Mouse (Mus musculus) ES-Bruce4 (cell line): Measurements from ENCODE around the gene Xpo4.

Source experiments
- CTCF ChIP-seq: IDR thresholded peaks from one replicate; pipeline ENCODE4 v1.8.1; 2011; ENCODE audit warnings: low read depth, low read length
- EP300 ChIP-seq: IDR thresholded peaks from 2 replicates; pipeline ENCODE4 v1.6.1; 2011; ENCODE audit warnings: low read depth, low read length; ENCODE audit not compliant: insufficient read depth
- POLR2A ChIP-seq: IDR thresholded peaks from one replicate; pipeline ENCODE4 v1.8.1; 2011; ENCODE audit warnings: low read length; ENCODE audit not compliant: insufficient read depth

DNA sequence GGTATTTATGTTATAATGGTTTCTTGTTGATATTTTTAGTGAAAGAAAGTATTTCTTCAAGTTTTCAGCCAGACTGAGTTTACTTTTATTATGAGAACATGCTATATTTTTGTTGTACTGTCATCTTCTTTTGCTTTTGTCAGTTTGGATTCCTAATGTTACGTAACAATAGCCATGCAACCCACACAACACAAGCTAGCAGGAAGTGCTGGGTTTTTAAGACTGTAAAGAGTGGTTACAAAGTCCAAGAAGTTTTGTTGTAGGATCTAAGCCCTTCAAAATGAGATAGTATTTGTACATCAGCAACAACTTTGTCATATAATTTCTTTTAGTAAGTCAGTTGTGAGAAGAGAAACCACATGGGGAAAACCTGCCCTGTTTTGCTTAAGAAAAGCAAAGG lies 47.6 kb downstream of the Xpo4 start:
- TF ChIP-seq CTCF: no peak
- no peak for TF ChIP-seq EP300
- TF ChIP-seq POLR2A: no peak
